Mouse (Mus musculus): Measurements from ENCODE around the gene Liph.

GRCm38 (mm10) chr16:21971446-21971845, 24.0 kb downstream of the Liph start:
- TF ChIP-seq EP300 (IDR thresholded peaks at IDR 0.05; ENCODE audit: low read depth) (no peak), CTCF (IDR thresholded peaks at IDR 0.05; ENCODE audit: low read depth) (no peak)
